Mouse (Mus musculus): ENCODE results near the gene Fabp3.

Fabp3 gene

GRCm38 (mm10) chr4:130308231-130309081, at the start of gene Fabp3, which contains the start of gene Gm10570:
TSS of gene Fabp3 (plus strand) at chr4:130308595.
TSS of gene Gm10570 (minus strand) at chr4:130308674.
- no peak for DNase-seq (ENCODE audit: low read depth)

DNA sequence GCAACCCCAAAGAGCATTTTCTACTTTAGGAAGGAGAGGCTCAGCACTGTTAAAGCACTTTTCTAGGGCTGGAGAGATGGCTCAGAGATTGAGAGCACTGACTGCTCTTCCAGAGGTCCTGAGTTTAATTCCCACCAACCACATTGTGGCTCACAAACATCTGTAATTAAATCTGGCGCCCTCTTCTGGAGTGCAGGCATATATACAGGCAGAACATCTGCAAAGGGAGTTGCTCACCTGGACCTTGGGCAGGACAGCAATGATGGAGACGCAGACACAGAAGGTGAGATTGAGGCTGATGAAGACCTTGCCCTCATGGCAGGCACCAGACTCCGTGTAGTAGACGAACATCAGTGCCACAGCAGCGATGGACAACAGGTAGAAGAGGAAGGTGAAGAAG, 48.0 kb upstream of the Fabp3 start:
- DNase-seq (ENCODE audit: low read depth) = peak; percentile 59

DNA sequence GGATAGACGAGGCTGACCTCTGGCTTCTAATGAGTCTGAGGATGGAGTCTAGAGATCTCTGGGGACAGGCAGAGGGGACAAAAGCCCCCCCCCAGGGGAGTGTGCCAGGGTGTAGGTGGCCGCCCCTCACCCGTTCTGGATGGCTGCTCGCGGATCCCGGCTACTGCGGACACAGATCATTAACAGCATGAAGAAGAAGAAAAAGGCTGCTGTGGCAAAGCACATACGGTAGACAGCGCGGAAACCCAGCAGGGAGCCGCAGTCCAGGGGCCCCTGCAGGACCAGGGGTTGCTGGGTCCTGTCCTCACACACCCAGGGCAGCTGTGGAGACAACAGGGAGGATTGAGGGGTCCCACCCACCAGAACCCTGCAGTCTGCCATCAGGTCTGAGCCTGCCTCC, 44.3 kb upstream of the Fabp3 start:
- no peak for DNase-seq (ENCODE audit: low read depth)

GRCm38 (mm10) chr4:130264698-130265349, 43.6 kb upstream of the Fabp3 start:
- DNase-seq (ENCODE audit: low read depth) = peak; percentile 54

DNA sequence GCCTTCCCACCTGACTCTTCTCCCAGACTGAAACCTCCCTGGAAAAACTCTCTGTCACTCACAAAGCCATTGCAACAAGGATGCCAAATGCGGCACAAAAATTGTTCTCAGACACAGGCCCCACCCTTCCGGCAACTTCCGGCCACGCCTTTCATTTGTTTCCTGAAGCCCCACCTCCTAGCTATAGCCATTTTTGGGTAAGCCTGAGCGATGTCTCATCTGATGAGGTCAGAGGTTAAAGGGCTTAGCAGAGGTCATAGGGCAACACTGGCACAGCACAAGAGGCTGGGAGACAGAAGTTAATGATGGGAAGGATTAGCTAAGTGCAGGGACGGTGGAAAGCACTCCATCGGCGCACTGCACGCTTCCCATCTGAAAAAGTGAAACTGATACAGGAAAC, 41.8 kb upstream of the Fabp3 start:
- DNase-seq (ENCODE audit: low read depth) = no peak

- DNase-seq (ENCODE audit: low read depth) = no peak
These were observed 41.3 kb upstream of the Fabp3 start for GRCm38 (mm10) chr4:130267069-130267468.

GRCm38 (mm10) chr4:130268736-130269135, 39.7 kb upstream of the Fabp3 start:
- DNase-seq (ENCODE audit: low read depth) = no peak

GRCm38 (mm10) chr4:130270089-130270488, 38.3 kb upstream of the Fabp3 start:
- DNase-seq (ENCODE audit: low read depth) = no peak

- DNase-seq (ENCODE audit: low read depth) = no peak
These were observed 37.6 kb upstream of the Fabp3 start for GRCm38 (mm10) chr4:130270611-130271347.

- DNase-seq (ENCODE audit: low read depth) = peak; percentile 78
These were observed 34.6 kb upstream of the Fabp3 start for GRCm38 (mm10) chr4:130273698-130274345.

DNA sequence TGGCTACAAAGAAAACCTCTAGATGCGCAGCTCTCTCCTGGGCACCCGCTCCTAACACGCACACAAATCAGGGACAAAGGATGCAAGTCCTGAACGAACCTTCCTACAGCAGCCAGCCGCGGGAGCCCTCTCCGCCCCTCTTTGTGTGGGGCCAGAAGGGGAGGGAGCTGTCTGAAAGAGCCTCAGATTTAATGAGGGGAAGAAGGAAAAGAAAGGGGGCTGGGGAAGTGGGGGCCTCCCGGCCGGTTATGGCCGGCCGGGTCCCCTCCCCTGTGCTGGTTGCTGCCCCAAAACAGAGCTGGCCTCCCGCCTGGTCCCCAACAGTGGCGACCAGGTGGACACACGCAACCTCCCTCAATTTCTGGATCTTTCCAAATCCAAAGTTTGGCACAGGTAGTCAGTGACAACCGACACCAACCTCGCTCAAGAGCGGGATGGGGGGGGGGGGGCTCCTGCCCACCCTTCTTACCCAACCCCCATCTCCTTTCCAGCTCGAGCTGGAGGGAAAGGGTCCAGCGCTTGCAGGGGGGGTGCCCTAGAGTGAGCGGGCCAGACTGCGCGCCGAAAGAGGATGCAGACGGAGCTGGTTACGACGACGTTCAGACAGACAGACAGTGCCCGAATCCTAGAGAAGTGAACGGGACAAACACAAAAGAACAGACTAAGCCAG, 33.9 kb upstream of the Fabp3 start:
- DNase-seq (ENCODE audit: low read depth) = no peak

DNA sequence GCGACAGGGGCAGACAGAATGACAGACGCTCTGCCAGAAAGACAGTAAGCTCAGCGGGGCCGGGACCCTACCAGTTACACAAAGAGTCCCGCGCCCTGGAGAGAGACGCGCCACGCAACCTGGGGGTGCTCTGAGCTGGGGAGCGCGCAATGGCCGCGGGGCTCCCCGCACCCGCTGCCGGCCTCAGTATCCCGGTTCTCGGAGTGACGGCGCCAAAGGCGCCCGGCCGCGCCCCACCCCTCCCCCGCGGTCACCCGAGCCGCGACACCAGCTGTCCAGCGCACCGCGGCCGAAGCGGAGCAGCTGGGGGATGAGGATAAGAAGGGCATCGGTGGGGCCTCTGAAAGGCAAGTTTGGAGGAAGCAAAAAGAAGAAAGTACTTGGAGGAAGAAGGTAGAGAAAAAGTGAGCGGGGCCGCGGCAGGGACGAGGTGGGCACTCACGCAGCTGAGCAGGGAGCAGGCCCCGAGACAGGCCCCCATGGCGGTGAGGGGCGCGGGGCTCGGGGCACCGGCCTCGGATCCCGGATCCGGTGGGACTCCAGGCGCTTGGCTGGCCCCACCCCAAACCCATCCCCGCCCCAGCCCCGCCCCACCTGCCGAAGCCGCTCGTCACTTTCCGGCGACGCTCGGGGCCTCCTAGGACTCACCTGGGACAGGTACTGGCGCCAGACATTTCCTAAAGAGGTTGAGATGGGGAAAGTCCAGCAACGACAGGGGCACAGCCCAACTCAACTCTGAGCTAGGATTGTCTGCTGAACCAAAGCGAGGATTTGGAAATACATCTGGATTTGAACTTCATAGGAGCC, 33.2 kb upstream of the Fabp3 start:
- DNase-seq (ENCODE audit: low read depth) = no peak

GRCm38 (mm10) chr4:130275823-130276105, 32.6 kb upstream of the Fabp3 start:
- no peak for DNase-seq (ENCODE audit: low read depth)

GRCm38 (mm10) chr4:130276573-130277176, 31.7 kb upstream of the Fabp3 start:
- no peak for DNase-seq (ENCODE audit: low read depth)

DNA sequence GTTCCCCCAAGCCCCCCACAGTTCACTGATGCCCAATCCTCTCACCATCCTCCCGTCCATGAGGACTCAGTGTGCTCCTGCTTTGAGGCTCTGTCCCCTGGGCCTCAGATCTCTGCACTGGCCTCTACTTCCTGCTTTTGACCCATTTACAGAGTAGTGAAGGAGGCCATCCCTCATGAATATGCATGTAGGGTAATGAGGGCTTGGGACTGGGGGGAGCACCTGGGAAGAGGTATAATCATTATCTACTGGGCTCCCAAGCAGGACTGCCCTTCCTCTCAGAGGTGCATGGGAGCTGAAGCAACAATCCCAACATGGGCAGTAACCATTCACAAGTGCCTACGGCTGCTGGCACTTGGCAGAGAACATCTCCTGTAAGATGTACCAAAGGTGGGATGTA, 29.3 kb upstream of the Fabp3 start, which contains the start of gene Serinc2:
TSS of gene Serinc2 (minus strand) at position 101 of the 400 bp plus-strand sequence.
- DNase-seq (ENCODE audit: low read depth) = no peak

GRCm38 (mm10) chr4:130282856-130283255, 25.5 kb upstream of the Fabp3 start:
- DNase-seq (ENCODE audit: low read depth) = no peak

GRCm38 (mm10) chr4:130283826-130284225, 24.6 kb upstream of the Fabp3 start:
- DNase-seq (ENCODE audit: low read depth) = no peak

DNA sequence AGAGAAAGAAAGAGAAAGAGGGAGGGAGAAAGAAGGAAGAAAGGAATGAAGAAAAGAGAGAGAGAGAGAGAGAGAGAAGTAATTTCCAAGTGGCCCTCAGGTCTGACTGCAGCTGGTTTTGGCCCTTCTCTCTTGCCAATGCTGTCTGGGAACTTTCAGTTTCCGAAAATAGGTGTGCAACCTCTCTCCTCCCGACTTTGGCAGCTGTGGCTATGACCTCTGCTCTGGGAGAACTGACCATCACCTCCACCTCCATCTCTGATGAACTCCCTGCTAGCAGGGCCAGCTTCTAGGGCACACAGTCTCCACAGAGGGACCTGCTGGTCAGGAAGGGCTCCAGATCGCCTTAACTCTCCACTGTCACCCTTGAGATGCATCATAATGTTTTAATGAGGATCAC, 21.9 kb upstream of the Fabp3 start:
- DNase-seq (ENCODE audit: low read depth) = no peak

DNA sequence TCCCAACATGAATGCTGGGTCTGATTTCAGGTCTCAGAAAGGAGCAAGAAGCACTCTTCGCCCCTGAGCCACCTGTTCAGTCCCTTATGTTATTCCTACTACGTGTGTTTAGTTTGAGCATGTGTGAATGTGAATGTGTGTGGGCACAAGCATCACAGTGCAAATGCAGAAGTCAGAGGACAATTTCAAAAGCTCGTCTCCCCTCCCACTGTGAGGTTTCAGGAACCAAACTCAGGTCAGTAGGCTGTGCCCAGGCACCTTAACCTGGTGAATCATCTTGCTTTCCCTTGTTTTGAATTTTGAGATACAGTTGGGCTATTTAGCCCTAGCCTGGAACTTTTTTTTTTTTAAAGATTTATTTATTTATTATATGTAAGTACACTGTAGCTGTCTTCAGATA, 18.6 kb upstream of the Fabp3 start:
- DNase-seq (ENCODE audit: low read depth) = no peak

GRCm38 (mm10) chr4:130292271-130292670, 16.1 kb upstream of the Fabp3 start:
- peak; percentile 91 for DNase-seq (ENCODE audit: low read depth)

All from NIH3T3 (cell line).